Mouse (Mus musculus) E14TG2a.4 (cell line): ENCODE results near the gene Umps.

Experiments used
- CTCF ChIP-seq: conservative IDR thresholded peaks from 2 replicates; pipeline ENCODE4 v1.5.1; 2014; ENCODE audit warnings: low read length
- NANOG ChIP-seq: IDR thresholded peaks from 2 replicates; pipeline ENCODE4 v1.6.1; 2014; ENCODE audit warnings: borderline replicate concordance, low read length, mixed read lengths
- POU5F1 ChIP-seq: IDR thresholded peaks from 2 replicates; pipeline ENCODE4 v1.6.1; 2014; ENCODE audit warnings: low read length, borderline replicate concordance

GRCm38 (mm10) chr16:33979855-33980254, 13.0 kb upstream of the Umps start:
- TF ChIP-seq CTCF (no peak), NANOG (peak; percentile 37; the same call in 1 of the 2 replicates), POU5F1 (no peak)
